Mouse (Mus musculus) heart, adult 2 months (tissue): ENCODE data around the gene Thegl. TPM values are rescaled to one million over a fixed set of nuclear protein-coding genes. Genes with fewer than 3 reads are reported as not detected.
"Not testable (repeated sequence)": the region's sequence is repeated elsewhere in the genome, so short reads cannot be mapped to it uniquely, and the experiment has no call there.

Experiments
- DNase-seq, 2 experiments: peaks; one replicate each; pipeline ENCODE4 v3.0.0; 2021
- H3K27ac ChIP-seq: fragments of 200-600 bp; 2 replicates; pipeline ENCODE4 v1.8.1; 2022
- H3K27me3 ChIP-seq: fragments of 200-500 bp; 2 replicates; pipeline ENCODE4 v1.6.1; 2012; ENCODE audit warnings: mild to moderate bottlenecking, low read length, inconsistent platforms, mixed read lengths; ENCODE audit not compliant: control insufficient read depth, insufficient read depth
- H3K36me3 ChIP-seq: fragments of 200-500 bp; 2 replicates; pipeline ENCODE4 v1.6.1; 2012; ENCODE audit warnings: low read length, inconsistent platforms; ENCODE audit not compliant: control insufficient read depth, insufficient read depth
- H3K4me1 ChIP-seq: fragments of 200-500 bp; 2 replicates; pipeline ENCODE4 v1.6.1; 2011; ENCODE audit warnings: low read length; ENCODE audit not compliant: control insufficient read depth, insufficient read depth
- H3K4me3 ChIP-seq: fragments of 200-600 bp; 2 replicates; pipeline ENCODE4 v1.8.1; 2022
- H3K79me2 ChIP-seq: fragments of 200-500 bp; replicated peaks from 2 replicates; pipeline ENCODE4 v1.6.1; 2012; ENCODE audit warnings: mild to moderate bottlenecking, inconsistent platforms, low read length, moderate library complexity, mixed read lengths; ENCODE audit not compliant: control insufficient read depth, insufficient read depth
- H3K9ac ChIP-seq: fragments of 200-500 bp; 2 replicates; pipeline ENCODE4 v1.6.1; 2012; ENCODE audit warnings: low read depth, mild to moderate bottlenecking, control low read depth, inconsistent platforms, low read length, mixed read lengths
- CTCF ChIP-seq: fragments of 200-600 bp; IDR thresholded peaks from 2 replicates; pipeline ENCODE4 v1.8.1; 2022; ENCODE audit warnings: antibody characterized with exemption, mild to moderate bottlenecking, moderate library complexity
- EP300 ChIP-seq: fragments of 200-500 bp; IDR thresholded peaks from 2 replicates; pipeline ENCODE4 v1.6.1; 2011; ENCODE audit warnings: low read depth, low read length, control low read depth; ENCODE audit not compliant: insufficient read depth
- POLR2A ChIP-seq: fragments of 200-500 bp; IDR thresholded peaks from 2 replicates; pipeline ENCODE4 v1.6.1; 2011; ENCODE audit warnings: mild to moderate bottlenecking, low read depth, low read length, control low read depth; ENCODE audit not compliant: insufficient read depth
- WGBS: fragments of 180-500 bp; shearing (Covaris S2); methylation state at CpG from one replicate; pipeline ENCODE4 v1.1.7; 2018; 5-methylcytosine and 5-hydroxymethylcytosine counted together
- intact Hi-C: fragments of 180-260 bp; cut with DNase I; formaldehyde crosslinking; loops from one replicate; pipeline ENCODE4 v1.15.1; 2025
- polyA plus RNA-seq: library from polyadenylated mRNA; depleted of rRNA; stranded (reverse); fragments of >200 nt; gene quantifications from 2 replicates; pipeline ENCODE4 v1.2.3, GENCODE M21; 2012
- total RNA-seq, 2 experiments: library from RNA; stranded (reverse); gene quantifications; 2 replicates each; pipeline ENCODE4 v1.2.3; 2021

Gene Thegl
- total and polyA plus RNA-seq, 3 experiments: 0.25 TPM; not detected in 2

- 61% methylated on average over 3 of the region's 3 CpGs for WGBS
- Histone ChIP-seq H3K36me3 (peaks cover 8% of the 10 kb centered on the region), H3K9ac (no peak overlapping the region), H3K27ac (no peak overlapping the region), H3K79me2 (no peaks in the 10 kb centered on the region), H3K4me1 (peaks cover 7% of the 10 kb centered on the region), H3K27me3 (no peaks in the 10 kb centered on the region), H3K4me3 (no peak overlapping the region)
- intact Hi-C loops: no loop called here
- TF ChIP-seq POLR2A: no peak
- no peak for TF ChIP-seq CTCF
- TF ChIP-seq EP300: no peak
- no peak for DNase-seq
Observed at GRCm38 (mm10) chr5:77091923-77092322, 76.1 kb downstream of the Thegl start.

- intact Hi-C loops: no loop called here
- TF ChIP-seq EP300 (no peak), POLR2A (no peak), CTCF (no peak)
Observed at GRCm38 (mm10) chr5:77092531-77092930, 76.7 kb downstream of the Thegl start.

GRCm38 (mm10) chr5:77093961-77094360 is 78.1 kb downstream of the Thegl start:
- Histone ChIP-seq H3K27ac (peak overlapping the region; percentile 26), H3K4me3 (peak overlapping the region; percentile 42), H3K36me3 (peaks cover 8% of the 10 kb centered on the region), H3K79me2 (no peaks in the 10 kb centered on the region), H3K9ac (no peak overlapping the region), H3K27me3 (no peaks in the 10 kb centered on the region), H3K4me1 (peaks cover 7% of the 10 kb centered on the region)
- DNase-seq: no peak
- WGBS: 52% methylated on average over 8 of the region's 8 CpGs
- intact Hi-C loops: loop anchor here (2.0 kb wide), 2 partner anchors 21 to 61 kb away; partner anchors contain the start of gene Hopx
- TF ChIP-seq CTCF (no peak), EP300 (no peak), POLR2A (no peak)

More at GRCm38 (mm10) chr5:77092531-77092930, 76.7 kb downstream of the Thegl start:
- no peak overlapping the region for H3K9ac ChIP-seq
- H3K27ac ChIP-seq: peak overlapping the region; percentile 13
- no peaks in the 10 kb centered on the region for H3K79me2 ChIP-seq
- no peaks in the 10 kb centered on the region for H3K27me3 ChIP-seq
- no peak for DNase-seq
- H3K36me3 ChIP-seq: peaks cover 8% of the 10 kb centered on the region
- no peak overlapping the region for H3K4me3 ChIP-seq
- peaks cover 7% of the 10 kb centered on the region for H3K4me1 ChIP-seq
- WGBS: 21% methylated on average over 5 of the region's 5 CpGs

- intact Hi-C loops: loop anchor here (1.0 to 2.0 kb wide), 3 partner anchors 20 to 60 kb away; partner anchors contain the start of gene Hopx
Observed at GRCm38 (mm10) chr5:77094510-77095491, 79.0 kb downstream of the Thegl start.

GRCm38 (mm10) chr5:77096194-77096593 is 80.4 kb downstream of the Thegl start:
- H3K27me3 ChIP-seq, H3K79me2 ChIP-seq, H3K9ac ChIP-seq, H3K4me3 ChIP-seq, H3K27ac ChIP-seq, DNase-seq, intact Hi-C loops: not testable (repeated sequence)
- Histone ChIP-seq H3K36me3 (peaks cover 12% of the 10 kb centered on the region), H3K4me1 (peaks cover 12% of the 10 kb centered on the region)
- 83% methylated on average over 3 of the region's 3 CpGs for WGBS

More at GRCm38 (mm10) chr5:77094510-77095491, 79.0 kb downstream of the Thegl start:
- peaks cover 14% of the 10 kb centered on the region for H3K36me3 ChIP-seq
- peak overlapping the region; percentile 71 for H3K9ac ChIP-seq
- peak; percentile 87 to 89 for DNase-seq
- peak; percentile 75 for TF ChIP-seq POLR2A
- 0 out of 2 replicates have a peak, but pooled peaks have one; percentile 6 for TF ChIP-seq EP300
- no peak for TF ChIP-seq CTCF
- no peaks in the 10 kb centered on the region for H3K79me2 ChIP-seq
- H3K4me1 ChIP-seq: peaks cover 10% of the 10 kb centered on the region
- WGBS: under 1% methylated on average over 69 of the region's 69 CpGs
- no peaks in the 10 kb centered on the region for H3K27me3 ChIP-seq
- H3K4me3 ChIP-seq: peak overlapping the region; percentile 57
- peak overlapping the region; percentile 79 for H3K27ac ChIP-seq

GRCm38 (mm10) chr5:77097686-77098085 is 81.9 kb downstream of the Thegl start:
- H3K36me3 ChIP-seq: peaks cover 9% of the 10 kb centered on the region
- H3K4me1 ChIP-seq: peaks cover 9% of the 10 kb centered on the region
- intact Hi-C loops: no loop called here
- no peaks in the 10 kb centered on the region for H3K79me2 ChIP-seq
- no peak for DNase-seq
- 38% methylated on average over 6 of the region's 6 CpGs for WGBS
- H3K27me3 ChIP-seq: no peaks in the 10 kb centered on the region
- no peak overlapping the region; the same call in 1 of the 2 replicates for H3K27ac ChIP-seq
- H3K9ac ChIP-seq: no peak overlapping the region
- H3K4me3 ChIP-seq: no peak overlapping the region
- TF ChIP-seq POLR2A (no peak), EP300 (no peak), CTCF (no peak)
